Mouse (Mus musculus) liver (tissue): ENCODE measurements around the gene Eif4g3.

Source experiments
- DNase-seq: peaks from one replicate; pipeline ENCODE4 v3.0.0-alpha.2; 2020; ENCODE audit warnings: mixed read lengths

Eif4g3 gene

GRCm38 (mm10) chr4:138172686-138173085 lies 179.9 kb downstream of the Eif4g3 start:
- no peak for DNase-seq

- no peak for DNase-seq
Observed at GRCm38 (mm10) chr4:138179391-138179790, 186.6 kb downstream of the Eif4g3 start.

GRCm38 (mm10) chr4:138180719-138181118 lies 187.9 kb downstream of the Eif4g3 start:
- no peak for DNase-seq

- DNase-seq, result no peak
Observed at GRCm38 (mm10) chr4:138184056-138184455, 191.2 kb downstream of the Eif4g3 start.

GRCm38 (mm10) chr4:138184573-138184981 lies 191.8 kb downstream of the Eif4g3 start:
- DNase-seq, result no peak

DNA sequence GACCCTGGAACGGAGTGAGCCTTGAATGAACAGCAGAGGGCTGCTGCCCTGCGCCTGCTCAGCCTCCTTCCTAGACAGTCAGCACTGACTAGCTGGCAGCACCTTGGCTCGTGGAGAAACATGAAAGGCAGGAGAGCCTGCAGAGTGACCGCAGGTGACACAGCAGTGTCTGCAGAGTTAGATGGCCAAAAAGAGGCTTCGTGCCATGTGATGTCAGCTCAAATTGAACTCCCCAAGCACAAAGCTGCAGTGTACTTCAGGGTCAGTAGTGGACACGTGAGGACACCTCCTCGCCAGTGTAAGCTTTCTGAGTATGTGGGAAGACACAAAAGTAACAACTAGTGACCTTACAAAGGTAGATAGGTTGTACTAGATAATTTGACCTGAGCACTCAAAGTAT lies 193.1 kb downstream of the Eif4g3 start:
- no peak for DNase-seq

DNA sequence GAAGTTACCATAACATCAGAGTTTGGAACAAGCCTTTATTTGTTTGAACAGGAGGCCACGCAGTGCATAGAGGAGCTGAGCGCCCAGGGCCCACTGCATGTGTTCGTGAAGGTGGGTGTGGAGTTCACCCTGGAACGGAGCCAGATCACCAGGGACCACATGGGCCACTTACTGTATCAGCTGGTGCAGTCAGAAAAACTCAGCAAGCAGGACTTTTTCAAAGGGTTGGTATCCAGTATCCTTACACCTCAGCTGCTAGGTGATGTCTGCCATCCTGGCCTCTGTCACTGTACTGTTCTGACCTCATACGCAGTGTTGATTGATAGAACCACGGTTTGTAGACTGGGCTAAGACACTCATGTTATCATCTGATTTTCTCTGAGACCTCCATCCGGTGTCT lies 195.2 kb downstream of the Eif4g3 start:
- no peak for DNase-seq

DNA sequence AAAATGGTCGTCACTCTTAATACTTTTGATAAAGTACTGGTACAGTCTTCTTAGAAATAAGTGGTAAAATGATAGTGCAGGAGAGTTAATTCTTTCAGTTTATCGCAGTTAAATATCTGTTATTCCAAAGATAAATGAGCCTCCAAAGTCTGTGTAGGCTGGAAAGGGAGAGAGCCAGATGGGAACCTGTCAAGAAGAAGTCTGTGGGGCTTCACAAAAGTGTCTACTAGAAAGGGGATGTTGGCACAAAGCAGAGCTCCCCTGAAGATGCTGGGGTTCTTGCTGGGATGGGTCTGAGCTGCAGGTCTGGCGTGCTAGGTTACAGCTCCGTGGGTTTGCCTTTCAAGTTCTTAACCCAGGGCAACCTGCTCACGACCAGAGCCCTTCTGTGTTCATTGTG lies 199.7 kb downstream of the Eif4g3 start:
- DNase-seq, result no peak

- DNase-seq, result no peak
Observed at GRCm38 (mm10) chr4:138200769-138201168, 207.9 kb downstream of the Eif4g3 start.

GRCm38 (mm10) chr4:138201696-138202095 lies 208.9 kb downstream of the Eif4g3 start:
- DNase-seq, result no peak

- DNase-seq, result no peak
Observed at GRCm38 (mm10) chr4:138210116-138210515, 217.3 kb downstream of the Eif4g3 start.

GRCm38 (mm10) chr4:138213861-138214260 lies 221.0 kb downstream of the Eif4g3 start:
- DNase-seq, result no peak

- DNase-seq, result no peak
Observed at GRCm38 (mm10) chr4:138215671-138216199, 222.9 kb downstream of the Eif4g3 start.

GRCm38 (mm10) chr4:138216200-138216890 lies 223.5 kb downstream of the Eif4g3 start, which contains the start of gene Hp1bp3:
Gene Hp1bp3 (plus strand): TSS chr4:138216296.
- DNase-seq, result peak; percentile 85

DNA sequence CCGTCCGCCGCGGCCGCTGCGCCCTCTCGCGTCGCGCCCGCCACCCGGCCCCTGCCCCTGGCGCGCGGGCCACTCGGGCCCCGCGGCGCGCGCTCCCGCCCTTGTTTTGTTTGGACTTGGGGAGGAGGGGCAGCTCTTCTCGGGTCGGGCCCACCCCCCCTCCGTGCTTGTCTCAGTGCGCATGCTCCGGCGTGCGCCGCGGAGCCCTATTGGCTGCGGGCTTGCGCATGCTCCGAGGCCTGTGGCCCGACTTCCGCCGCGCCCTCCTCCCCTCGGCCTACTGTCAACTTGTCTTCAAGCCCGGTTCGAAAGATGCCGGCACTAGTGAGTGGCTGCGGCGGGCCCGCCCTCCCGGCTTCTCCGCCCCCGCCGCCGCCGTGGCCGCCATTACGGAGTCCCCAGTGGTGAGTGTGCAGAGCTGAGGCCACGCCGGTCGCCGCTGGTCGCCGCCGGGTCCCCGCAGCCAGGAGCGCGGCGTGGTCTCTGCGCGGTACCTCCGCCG lies 224.1 kb downstream of the Eif4g3 start:
- DNase-seq, result peak; percentile 98

GRCm38 (mm10) chr4:138217441-138217840 lies 224.6 kb downstream of the Eif4g3 start:
- no peak for DNase-seq

DNA sequence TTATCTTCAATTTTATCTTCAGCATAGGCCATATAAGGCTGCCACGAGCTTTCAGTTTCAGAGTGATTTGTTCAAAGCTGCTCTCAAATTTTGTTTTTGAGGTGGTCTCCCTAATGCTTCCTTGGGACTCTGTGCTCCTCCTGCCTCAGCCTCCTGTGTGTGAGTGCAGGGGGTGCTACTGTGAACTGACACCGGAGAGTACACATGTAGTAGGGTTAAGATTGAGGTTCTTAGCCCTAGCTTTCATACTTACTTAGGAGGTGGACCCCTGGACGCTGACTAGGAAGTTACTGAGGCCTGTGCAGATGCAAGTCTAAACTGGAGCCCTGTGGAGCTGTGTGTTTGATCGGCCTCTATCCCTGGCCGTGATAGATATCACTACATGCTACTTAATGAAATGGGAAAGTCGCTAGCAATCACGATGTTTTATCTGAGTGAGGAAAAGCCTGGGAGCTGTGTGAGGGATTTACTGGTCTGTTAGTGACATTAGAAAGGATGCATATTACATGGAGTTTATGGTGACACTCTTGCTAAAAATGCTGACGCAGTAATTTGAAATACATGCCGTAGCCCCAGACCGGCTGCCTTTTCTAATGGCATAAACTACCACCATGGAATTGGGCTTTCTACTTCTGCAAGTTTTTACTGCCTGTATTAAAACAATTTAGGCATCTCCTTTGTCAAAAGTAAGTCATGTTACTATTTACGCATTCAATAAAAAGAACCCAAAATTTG lies 225.3 kb downstream of the Eif4g3 start:
- peak; percentile 29 for DNase-seq

GRCm38 (mm10) chr4:138219331-138219730 lies 226.5 kb downstream of the Eif4g3 start:
- peak; percentile 26 for DNase-seq

DNA sequence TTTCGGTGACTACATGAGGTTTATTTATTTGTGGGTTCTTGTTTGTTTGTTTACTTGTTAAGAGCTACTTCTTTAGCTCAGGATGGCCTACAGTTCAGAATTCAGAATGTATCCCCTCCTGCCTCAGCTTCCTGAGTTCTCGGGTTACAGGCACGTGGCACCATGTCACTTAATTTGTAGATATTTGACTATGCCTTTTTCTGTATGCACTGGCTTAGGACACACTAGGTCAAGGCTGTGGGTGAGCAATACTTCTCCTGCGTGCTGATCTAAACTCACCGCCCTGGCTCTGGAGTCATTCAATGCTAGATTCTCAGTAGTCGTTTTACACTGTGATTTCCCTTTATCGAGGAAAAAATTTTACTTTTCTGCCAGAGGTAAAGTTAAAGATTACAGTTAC lies 227.9 kb downstream of the Eif4g3 start:
- no peak for DNase-seq

DNA sequence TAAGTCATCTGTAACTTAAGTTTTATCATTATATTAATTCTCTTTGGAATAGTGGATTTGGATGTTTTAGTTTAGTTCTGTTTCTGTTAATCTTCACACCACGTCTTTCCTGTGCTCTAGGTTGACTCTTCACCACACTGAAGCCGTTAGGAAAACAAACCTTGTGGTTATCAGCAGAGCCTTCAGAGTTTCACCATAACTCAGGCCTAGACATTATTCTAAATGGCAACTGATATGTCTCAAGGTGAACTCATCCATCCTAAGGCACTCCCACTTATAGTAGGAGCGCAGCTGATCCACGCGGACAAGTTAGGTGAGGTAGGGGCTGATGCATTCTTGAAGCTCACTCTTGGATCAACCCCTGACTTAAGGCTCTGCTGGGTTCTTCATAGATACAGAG lies 228.6 kb downstream of the Eif4g3 start:
- DNase-seq, result no peak

DNA sequence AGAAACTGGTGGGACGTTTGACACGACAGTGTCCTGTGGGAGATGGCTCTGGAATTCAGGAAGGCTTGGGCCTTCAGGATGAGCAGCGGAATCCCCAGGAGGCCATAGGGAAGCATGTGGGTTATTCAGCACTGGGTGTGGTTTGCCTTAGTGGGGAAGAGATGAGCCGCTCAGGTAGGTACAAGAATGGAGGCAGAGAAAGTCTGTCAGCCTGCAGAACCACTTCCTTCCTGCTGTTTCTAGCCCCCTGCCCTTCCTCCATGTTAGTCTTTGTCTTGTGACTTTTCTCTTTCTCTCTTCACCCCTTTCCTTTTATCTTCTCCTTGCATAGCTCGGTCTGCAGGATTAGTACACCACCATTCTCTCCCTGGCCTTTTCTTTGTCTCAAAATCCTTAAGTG lies 229.6 kb downstream of the Eif4g3 start:
- no peak for DNase-seq

DNA sequence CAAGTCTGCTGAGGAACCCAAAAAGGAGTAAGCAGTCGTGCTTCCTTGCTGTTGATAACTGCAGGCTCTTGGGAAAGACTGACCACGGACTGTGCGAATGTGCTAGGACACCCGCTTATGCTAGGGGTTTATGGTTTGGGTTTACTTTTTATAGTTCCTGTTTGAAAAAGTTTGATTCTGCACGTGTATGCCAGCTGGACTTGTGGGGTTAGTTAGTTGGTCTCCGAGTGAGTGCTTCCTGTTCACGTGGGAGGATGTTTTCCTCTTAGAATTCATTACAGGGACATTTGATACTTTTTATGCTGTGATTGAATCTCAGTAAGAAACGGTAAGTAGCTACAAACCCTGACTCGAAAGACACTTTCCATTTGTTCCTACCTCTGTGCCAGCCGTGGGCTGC lies 230.8 kb downstream of the Eif4g3 start:
- DNase-seq, result no peak

DNA sequence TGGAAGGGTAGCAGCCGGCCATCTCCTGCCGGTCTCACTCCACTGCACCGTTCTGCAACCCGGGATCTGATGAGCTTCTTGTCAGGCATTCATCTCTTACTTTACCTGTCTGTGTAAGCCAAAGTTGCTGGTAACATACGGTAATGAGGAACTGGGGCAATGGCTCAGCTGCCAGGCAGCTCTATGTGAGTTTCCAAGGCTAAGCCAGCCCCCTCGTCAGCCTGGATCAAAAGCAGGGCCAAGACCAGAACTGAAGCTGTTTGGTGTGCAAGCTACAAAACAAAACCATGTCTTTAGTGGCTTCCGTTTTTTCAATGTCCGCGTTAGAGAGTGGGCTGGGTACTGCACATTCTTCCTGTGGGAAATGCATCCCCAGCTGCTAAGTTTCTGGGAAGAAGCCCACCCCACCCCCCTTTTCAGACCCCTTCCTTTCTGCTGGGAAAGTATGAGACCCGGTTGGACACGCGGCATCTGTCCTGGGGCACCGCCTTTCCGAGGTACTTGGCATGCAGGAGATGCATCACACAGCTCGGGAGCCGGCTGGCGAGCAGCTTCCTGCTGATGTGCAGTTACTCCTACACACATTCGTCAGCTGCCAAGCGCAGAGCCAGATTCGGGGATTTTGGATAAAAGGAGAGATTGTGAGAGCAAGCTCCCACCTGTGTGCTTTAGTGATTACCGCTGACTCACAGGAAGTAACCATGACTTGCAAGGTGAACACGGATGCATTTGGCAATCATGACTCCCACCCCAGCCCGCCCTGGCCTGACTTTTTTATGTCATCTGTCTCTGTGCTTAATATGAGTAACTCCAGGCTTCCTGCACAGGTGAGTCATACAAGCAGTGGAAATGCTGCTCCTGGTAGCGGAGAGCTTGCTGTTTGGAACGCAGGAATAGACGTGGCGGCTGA lies 254.2 kb downstream of the Eif4g3 start:
- DNase-seq, result no peak
